Mouse (Mus musculus) lung, adult 2 months (tissue): ENCODE results near the gene Brd2. TPM values are rescaled to one million over a fixed set of nuclear protein-coding genes. Genes with fewer than 3 reads are reported as not detected.

ENCODE experiments used
- DNase-seq: peaks from one replicate; pipeline ENCODE4 v3.0.0; 2022
- H3K4me1 ChIP-seq: fragments of 200-500 bp; 2 replicates; pipeline ENCODE4 v1.6.1; 2011; ENCODE audit warnings: low read length; ENCODE audit not compliant: control insufficient read depth, insufficient read depth
- H3K4me3 ChIP-seq: fragments of 200-500 bp; replicated peaks from 2 replicates; pipeline ENCODE3; 2011; ENCODE audit warnings: low read depth, mild to moderate bottlenecking, control low read depth, low read length; ENCODE audit errors: extremely low read depth
- CTCF ChIP-seq: fragments of 200-500 bp; IDR thresholded peaks from 2 replicates; pipeline ENCODE4 v1.5.1; 2011; ENCODE audit warnings: mild to moderate bottlenecking, low read length, control low read depth; ENCODE audit not compliant: insufficient read depth
- POLR2A ChIP-seq: fragments of 200-500 bp; IDR thresholded peaks from 2 replicates; pipeline ENCODE4 v1.6.1; 2011; ENCODE audit warnings: low read depth, mild to moderate bottlenecking, control low read depth, low read length, borderline replicate concordance; ENCODE audit errors: extremely low read depth
- WGBS: fragments of 180-500 bp; shearing (Covaris S2); methylation state at CpG from one replicate; pipeline ENCODE4 v1.1.7; 2018; 5-methylcytosine and 5-hydroxymethylcytosine counted together
- polyA plus RNA-seq: library from polyadenylated mRNA; depleted of rRNA; stranded (reverse); fragments of >200 nt; gene quantifications from 2 replicates; pipeline ENCODE4 v1.2.3, GENCODE M21; 2012

The Brd2 gene
- polyA plus RNA-seq, 1 experiment, result 140 TPM

DNA sequence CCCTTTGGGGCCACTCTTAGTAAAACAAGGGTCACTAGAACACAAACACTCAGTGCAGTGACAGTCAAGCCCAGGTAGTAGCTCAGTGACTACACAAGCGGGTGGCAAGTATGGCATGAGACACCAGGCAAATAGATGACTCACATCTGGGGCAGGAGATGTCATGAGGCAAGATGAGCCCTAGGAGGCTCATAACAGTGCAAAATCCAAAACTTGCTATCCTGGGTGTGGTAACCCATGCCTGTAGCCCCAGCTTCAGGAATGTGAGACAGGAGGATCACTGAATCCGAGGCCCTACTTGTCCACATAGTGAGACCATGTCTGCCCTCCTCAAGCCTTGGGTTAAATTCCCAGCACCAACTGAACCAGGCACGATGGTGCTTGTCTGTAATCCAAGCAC, 12.0 kb upstream of the Brd2 start:
- 71% methylated on average over 3 of the region's 3 CpGs for WGBS
- TF ChIP-seq CTCF, result no peak
- TF ChIP-seq POLR2A, result no peak
- DNase-seq, result no peak
- Histone ChIP-seq H3K4me3 (no peak overlapping the region), H3K4me1 (peaks cover 5% of the 10 kb centered on the region; the same call in 1 of the 2 replicates)

DNA sequence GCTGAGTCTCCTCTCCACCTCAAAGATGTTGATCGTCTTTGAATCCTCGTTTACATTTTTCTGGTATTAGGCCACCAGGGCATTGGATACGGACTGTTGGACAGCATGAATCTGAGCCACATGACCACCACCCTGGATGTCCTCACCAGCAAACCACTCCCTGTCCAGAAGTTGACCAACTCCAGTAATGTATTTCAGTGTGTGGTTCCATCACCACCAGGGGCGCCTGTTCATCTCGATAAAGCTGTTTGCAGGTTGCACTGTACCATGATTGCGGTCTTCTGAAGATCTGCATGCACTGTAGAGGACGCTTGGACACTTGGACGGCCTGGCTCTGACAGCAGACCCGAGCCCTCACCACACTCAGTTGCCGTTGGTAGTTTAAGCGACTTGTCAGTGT, 10.9 kb upstream of the Brd2 start:
- 70% methylated on average over 11 of the region's 11 CpGs for WGBS
- no peak for DNase-seq
- no peak for TF ChIP-seq POLR2A
- TF ChIP-seq CTCF, result no peak
- 0 out of 2 replicates have a peak, but pooled peaks cover 3% of the 10 kb centered on the region for H3K4me1 ChIP-seq
- H3K4me3 ChIP-seq, result no peak overlapping the region

DNA sequence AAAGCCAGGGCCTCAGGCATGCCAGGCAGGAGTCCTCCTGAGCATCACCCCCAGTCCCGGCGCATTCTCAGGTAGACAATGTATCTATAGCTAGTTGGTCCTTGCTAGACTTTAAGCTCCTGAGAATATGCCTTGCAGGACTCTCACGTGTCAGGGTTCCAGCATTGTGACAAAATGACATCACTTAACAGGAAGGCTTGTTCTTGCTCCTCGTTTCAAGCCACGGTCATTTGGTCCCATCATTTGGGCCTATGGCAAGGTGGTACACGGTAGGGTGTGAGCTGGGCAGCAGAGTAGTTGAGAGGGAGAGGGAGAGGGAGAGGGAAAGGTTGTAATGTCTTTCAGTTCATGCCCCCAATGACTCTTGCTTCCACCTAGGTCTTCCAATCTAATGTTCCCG, 9.5 kb upstream of the Brd2 start:
- Histone ChIP-seq H3K4me1 (peaks cover 3% of the 10 kb centered on the region; the same call in 1 of the 2 replicates), H3K4me3 (no peak overlapping the region)
- WGBS, result 79% methylated on average over 7 of the region's 7 CpGs
- no peak for DNase-seq
- TF ChIP-seq POLR2A (no peak), CTCF (no peak)

GRCm38 (mm10) chr17:34130073-34130947, 7.9 kb upstream of the Brd2 start:
- Histone ChIP-seq H3K4me3 (no peak overlapping the region), H3K4me1 (no peaks in the 10 kb centered on the region; the same call in 1 of the 2 replicates)
- 57% methylated on average over 19 of the region's 19 CpGs for WGBS
- DNase-seq, result no peak
- no peak for TF ChIP-seq CTCF
- no peak for TF ChIP-seq POLR2A

GRCm38 (mm10) chr17:34128944-34129791, 6.7 kb upstream of the Brd2 start:
- Histone ChIP-seq H3K4me1 (no peaks in the 10 kb centered on the region; the same call in 1 of the 2 replicates), H3K4me3 (no peak overlapping the region)
- 21% methylated on average over 18 of the region's 18 CpGs for WGBS
- no peak for TF ChIP-seq CTCF
- 0 out of 2 replicates have a peak, but pooled peaks have one; percentile 13 for TF ChIP-seq POLR2A
- no peak for DNase-seq

- WGBS, result 43% methylated on average over 13 of the region's 13 CpGs
- Histone ChIP-seq H3K4me3 (no peak overlapping the region), H3K4me1 (peaks cover 3% of the 10 kb centered on the region; the same call in 1 of the 2 replicates)
- TF ChIP-seq POLR2A (no peak), CTCF (no peak)
- no peak for DNase-seq
Observed at GRCm38 (mm10) chr17:34128264-34128937, 6.0 kb upstream of the Brd2 start.

- Histone ChIP-seq H3K4me3 (no peak overlapping the region), H3K4me1 (peaks cover 3% of the 10 kb centered on the region; the same call in 1 of the 2 replicates)
- DNase-seq, result peak; percentile 41
- WGBS, result 35% methylated on average over 6 of the region's 6 CpGs
- TF ChIP-seq POLR2A (no peak), CTCF (no peak)
Observed at GRCm38 (mm10) chr17:34127475-34127874, 5.0 kb upstream of the Brd2 start.

GRCm38 (mm10) chr17:34126826-34127420, 4.5 kb upstream of the Brd2 start:
- Histone ChIP-seq H3K4me1 (peaks cover 3% of the 10 kb centered on the region; the same call in 1 of the 2 replicates), H3K4me3 (no peak overlapping the region)
- no peak for DNase-seq
- TF ChIP-seq CTCF (no peak), POLR2A (no peak)
- 57% methylated on average over 9 of the region's 9 CpGs for WGBS

- peaks cover 3% of the 10 kb centered on the region; the same call in 1 of the 2 replicates for H3K4me1 ChIP-seq
- WGBS, result 29% methylated on average over 6 of the region's 6 CpGs
- H3K4me3 ChIP-seq, result no peak overlapping the region
- no peak for TF ChIP-seq CTCF
- TF ChIP-seq POLR2A, result no peak
- DNase-seq, result no peak
Observed at GRCm38 (mm10) chr17:34124649-34125048, 2.2 kb upstream of the Brd2 start.
